Mouse (Mus musculus): ENCODE results near the gene Slc16a14. TPM values are rescaled to one million over a fixed set of nuclear protein-coding genes. Genes with fewer than 3 reads are reported as not detected.

Slc16a14 gene
- polyA plus RNA-seq, 1 experiment: not detected

- H3K4me1 ChIP-seq (ENCODE audit: control insufficient read depth, insufficient read depth, low read length): no peaks in the 10 kb centered on the region
- H3K27ac ChIP-seq (ENCODE audit: control insufficient read depth, insufficient read depth, low read depth, low read length, poor library complexity): no peak overlapping the region
- no peak for TF ChIP-seq POLR2A (IDR thresholded peaks at IDR 0.05; ENCODE audit: borderline replicate concordance, control insufficient read depth, low read depth, low read length)
- no peak for TF ChIP-seq CTCF (IDR thresholded peaks at IDR 0.05; ENCODE audit: control insufficient read depth, insufficient read depth, low read length)
- 76% methylated on average over 9 of the region's 9 CpGs for WGBS
- H3K4me3 ChIP-seq (replicated peaks; ENCODE audit: control insufficient read depth, low read depth, low read length): no peak overlapping the region
These were observed 9.3 kb downstream of the Slc16a14 start for GRCm38 (mm10) chr1:84925599-84925998.

- no peak for TF ChIP-seq CTCF (IDR thresholded peaks at IDR 0.05; ENCODE audit: control insufficient read depth, insufficient read depth, low read length)
- no peak for TF ChIP-seq POLR2A (IDR thresholded peaks at IDR 0.05; ENCODE audit: borderline replicate concordance, control insufficient read depth, low read depth, low read length)
- Histone ChIP-seq H3K4me1 (ENCODE audit: control insufficient read depth, insufficient read depth, low read length) (no peaks in the 10 kb centered on the region), H3K4me3 (replicated peaks; ENCODE audit: control insufficient read depth, low read depth, low read length) (no peak overlapping the region), H3K27ac (ENCODE audit: control insufficient read depth, insufficient read depth, low read depth, low read length, poor library complexity) (no peak overlapping the region)
- WGBS: 28% methylated on average over 6 of the region's 6 CpGs
These were observed 10.8 kb downstream of the Slc16a14 start for GRCm38 (mm10) chr1:84924134-84924533.

- no peaks in the 10 kb centered on the region for H3K4me1 ChIP-seq (ENCODE audit: control insufficient read depth, insufficient read depth, low read length)
These were observed 11.5 kb downstream of the Slc16a14 start for GRCm38 (mm10) chr1:84923432-84923831.

GRCm38 (mm10) chr1:84918865-84919264 lies 16.1 kb downstream of the Slc16a14 start:
- WGBS: 84% methylated on average over 3 of the region's 3 CpGs
- Histone ChIP-seq H3K27ac (ENCODE audit: control insufficient read depth, insufficient read depth, low read depth, low read length, poor library complexity) (no peak overlapping the region), H3K4me1 (ENCODE audit: control insufficient read depth, insufficient read depth, low read length) (no peaks in the 10 kb centered on the region), H3K4me3 (replicated peaks; ENCODE audit: control insufficient read depth, low read depth, low read length) (no peak overlapping the region)
- TF ChIP-seq CTCF (IDR thresholded peaks at IDR 0.05; ENCODE audit: control insufficient read depth, insufficient read depth, low read length) (no peak), POLR2A (IDR thresholded peaks at IDR 0.05; ENCODE audit: borderline replicate concordance, control insufficient read depth, low read depth, low read length) (no peak)

More at GRCm38 (mm10) chr1:84923432-84923831, 11.5 kb downstream of the Slc16a14 start:
- Histone ChIP-seq H3K4me3 (replicated peaks; ENCODE audit: control insufficient read depth, low read depth, low read length) (no peak overlapping the region), H3K27ac (ENCODE audit: control insufficient read depth, insufficient read depth, low read depth, low read length, poor library complexity) (no peak overlapping the region)
- no peak for TF ChIP-seq CTCF (IDR thresholded peaks at IDR 0.05; ENCODE audit: control insufficient read depth, insufficient read depth, low read length)
- TF ChIP-seq POLR2A (IDR thresholded peaks at IDR 0.05; ENCODE audit: borderline replicate concordance, control insufficient read depth, low read depth, low read length): no peak
- WGBS: 78% methylated on average over 2 of the region's 2 CpGs

- no peak overlapping the region for H3K27ac ChIP-seq (ENCODE audit: control insufficient read depth, insufficient read depth, low read depth, low read length, poor library complexity)
- no peaks in the 10 kb centered on the region for H3K4me1 ChIP-seq (ENCODE audit: control insufficient read depth, insufficient read depth, low read length)
- 24% methylated on average over 4 of the region's 4 CpGs for WGBS
- H3K4me3 ChIP-seq (replicated peaks; ENCODE audit: control insufficient read depth, low read depth, low read length): no peak overlapping the region
- TF ChIP-seq POLR2A (IDR thresholded peaks at IDR 0.05; ENCODE audit: borderline replicate concordance, control insufficient read depth, low read depth, low read length) (no peak), CTCF (IDR thresholded peaks at IDR 0.05; ENCODE audit: control insufficient read depth, insufficient read depth, low read length) (no peak)
These were observed 19.9 kb downstream of the Slc16a14 start for GRCm38 (mm10) chr1:84915010-84915409.

GRCm38 (mm10) chr1:84912571-84912970 lies 22.4 kb downstream of the Slc16a14 start:
- 88% methylated on average over 11 of the region's 11 CpGs for WGBS
- H3K4me1 ChIP-seq (ENCODE audit: control insufficient read depth, insufficient read depth, low read length): no peaks in the 10 kb centered on the region
- TF ChIP-seq POLR2A (IDR thresholded peaks at IDR 0.05; ENCODE audit: borderline replicate concordance, control insufficient read depth, low read depth, low read length): no peak
- H3K4me3 ChIP-seq (replicated peaks; ENCODE audit: control insufficient read depth, low read depth, low read length): no peak overlapping the region
- H3K27ac ChIP-seq (ENCODE audit: control insufficient read depth, insufficient read depth, low read depth, low read length, poor library complexity): no peak overlapping the region

GRCm38 (mm10) chr1:84910177-84910804 lies 24.6 kb downstream of the Slc16a14 start:
- Histone ChIP-seq H3K4me1 (ENCODE audit: control insufficient read depth, insufficient read depth, low read length) (no peaks in the 10 kb centered on the region), H3K4me3 (replicated peaks; ENCODE audit: control insufficient read depth, low read depth, low read length) (no peak overlapping the region), H3K27ac (ENCODE audit: control insufficient read depth, insufficient read depth, low read depth, low read length, poor library complexity) (no peak overlapping the region)
- TF ChIP-seq POLR2A (IDR thresholded peaks at IDR 0.05; ENCODE audit: borderline replicate concordance, control insufficient read depth, low read depth, low read length): no peak
- no peak for TF ChIP-seq CTCF (IDR thresholded peaks at IDR 0.05; ENCODE audit: control insufficient read depth, insufficient read depth, low read length)
- 55% methylated on average over 8 of the region's 8 CpGs for WGBS

GRCm38 (mm10) chr1:84904467-84904866 lies 30.5 kb downstream of the Slc16a14 start:
- WGBS: 89% methylated on average over 2 of the region's 2 CpGs
- no peak for TF ChIP-seq POLR2A (IDR thresholded peaks at IDR 0.05; ENCODE audit: borderline replicate concordance, control insufficient read depth, low read depth, low read length)
- TF ChIP-seq CTCF (IDR thresholded peaks at IDR 0.05; ENCODE audit: control insufficient read depth, insufficient read depth, low read length): no peak
- Histone ChIP-seq H3K4me1 (ENCODE audit: control insufficient read depth, insufficient read depth, low read length) (no peaks in the 10 kb centered on the region), H3K27ac (ENCODE audit: control insufficient read depth, insufficient read depth, low read depth, low read length, poor library complexity) (no peak overlapping the region), H3K4me3 (replicated peaks; ENCODE audit: control insufficient read depth, low read depth, low read length) (no peak overlapping the region)

GRCm38 (mm10) chr1:84899156-84899555 lies 35.8 kb downstream of the Slc16a14 start:
- Histone ChIP-seq H3K4me3 (replicated peaks; ENCODE audit: control insufficient read depth, low read depth, low read length) (no peak overlapping the region), H3K27ac (ENCODE audit: control insufficient read depth, insufficient read depth, low read depth, low read length, poor library complexity) (no peak overlapping the region), H3K4me1 (ENCODE audit: control insufficient read depth, insufficient read depth, low read length) (no peaks in the 10 kb centered on the region)
- WGBS: 85% methylated on average over 6 of the region's 6 CpGs
- TF ChIP-seq POLR2A (IDR thresholded peaks at IDR 0.05; ENCODE audit: borderline replicate concordance, control insufficient read depth, low read depth, low read length): no peak
- TF ChIP-seq CTCF (IDR thresholded peaks at IDR 0.05; ENCODE audit: control insufficient read depth, insufficient read depth, low read length): no peak

All from bone marrow, adult 2 months (tissue).